Mouse (Mus musculus) 3T3-L1 (cell line): ENCODE results near the gene Gm20521.

Experiments used
- DNase-seq: peaks from one replicate; pipeline ENCODE4 v3.0.0-alpha.2; 2015; ENCODE audit warnings: low read depth, low spot score

Gene Gm20521

GRCm38 (mm10) chr14:54893651-54894181, 10.5 kb downstream of the Gm20521 start:
- peak; percentile 98 for DNase-seq

GRCm38 (mm10) chr14:54894296-54895151, 11.3 kb downstream of the Gm20521 start:
- DNase-seq, result peak; percentile 41

- no peak for DNase-seq
Observed at GRCm38 (mm10) chr14:54897445-54897844, 14.2 kb downstream of the Gm20521 start.

- peak; percentile 79 for DNase-seq
Observed at GRCm38 (mm10) chr14:54900383-54900782, 17.1 kb downstream of the Gm20521 start.

- peak; percentile 72 for DNase-seq
Observed at GRCm38 (mm10) chr14:54903641-54904040, 20.4 kb downstream of the Gm20521 start.

- no peak for DNase-seq
Observed at GRCm38 (mm10) chr14:54908682-54909081, 25.4 kb downstream of the Gm20521 start.

GRCm38 (mm10) chr14:54912109-54912850, 29.0 kb downstream of the Gm20521 start:
- no peak for DNase-seq

GRCm38 (mm10) chr14:54912886-54913285, 29.6 kb downstream of the Gm20521 start, which contains the start of gene Slc22a17:
Gene Slc22a17 (minus strand): TSS chr14:54913132.
- no peak for DNase-seq

- DNase-seq, result no peak
Observed at GRCm38 (mm10) chr14:54913343-54913742, 30.1 kb downstream of the Gm20521 start.

GRCm38 (mm10) chr14:54920076-54920685, 36.9 kb downstream of the Gm20521 start:
- no peak for DNase-seq

GRCm38 (mm10) chr14:54924641-54925348, 41.6 kb downstream of the Gm20521 start:
- DNase-seq, result no peak

GRCm38 (mm10) chr14:54925349-54926342, 42.4 kb downstream of the Gm20521 start, which contains the start of gene Efs:
Gene Efs (minus strand): TSS chr14:54926126.
- no peak for DNase-seq

GRCm38 (mm10) chr14:54926401-54927158, 43.3 kb downstream of the Gm20521 start:
- DNase-seq, result no peak

- no peak for DNase-seq
Observed at GRCm38 (mm10) chr14:54927296-54927695, 44.1 kb downstream of the Gm20521 start.

GRCm38 (mm10) chr14:54929801-54930200, 46.6 kb downstream of the Gm20521 start:
- peak; percentile 47 for DNase-seq

- DNase-seq, result no peak
Observed at GRCm38 (mm10) chr14:54930431-54930830, 47.2 kb downstream of the Gm20521 start.

- DNase-seq, result no peak
Observed at GRCm38 (mm10) chr14:54932645-54933150, 49.5 kb downstream of the Gm20521 start, which contains the start of gene Il25. Gene Il25 (plus strand): TSS chr14:54932695.

GRCm38 (mm10) chr14:54935904-54936830, 52.9 kb downstream of the Gm20521 start, which contains the start of gene Cmtm5:
Gene Cmtm5 (plus strand): TSS chr14:54936261.
- DNase-seq, result no peak
